Mouse (Mus musculus) hindbrain, embryonic 15.5 days (tissue): ENCODE data around the gene Cd47. TPM values are rescaled to one million over a fixed set of nuclear protein-coding genes. Genes with fewer than 3 reads are reported as not detected.

Source experiments
- polyA plus RNA-seq: library from polyadenylated mRNA; unstranded; fragments of >200 nt; fragmentation: Nextera tagmentation; extraction: Ambion mirVana; gene quantifications from 2 replicates; pipeline ENCODE4 v1.2.1, GENCODE M21; 2015

The Cd47 gene
- polyA plus RNA-seq, 1 experiment from 2014 or later, result 170 TPM

Other genes with a start within 250 kb of the Cd47 start
- 43.4 and 51.4 TPM in 2 replicates for gene Ift57, start 101.3 kb upstream of the Cd47 start, polyA plus RNA-seq